Mouse (Mus musculus) brown adipose tissue, adult 24 weeks (tissue): ENCODE data around the gene Col5a1. TPM values are rescaled to one million over a fixed set of nuclear protein-coding genes. Genes with fewer than 3 reads are reported as not detected.

Experiments
- H3K27ac ChIP-seq: fragments of 200-500 bp; replicated peaks from 2 replicates; pipeline ENCODE4 v1.5.1; 2012; ENCODE audit warnings: low read depth, mild to moderate bottlenecking, low read length
- H3K4me1 ChIP-seq: fragments of 200-500 bp; 2 replicates; pipeline ENCODE4 v1.6.1; 2012; ENCODE audit warnings: low read length, mixed read lengths; ENCODE audit not compliant: control insufficient read depth, insufficient read depth, insufficient read length
- H3K4me3 ChIP-seq: fragments of 200-500 bp; 2 replicates; pipeline ENCODE4 v1.5.1; 2012; ENCODE audit warnings: low read depth, mild to moderate bottlenecking, low read length, moderate library complexity; ENCODE audit not compliant: insufficient read depth
- polyA plus RNA-seq: library from polyadenylated mRNA; stranded (reverse); fragments of >200 nt; gene quantifications from 2 replicates; pipeline ENCODE4 v1.2.4, GENCODE M21; 2012; ENCODE audit not compliant: missing spikeins, insufficient read depth, insufficient read length

Col5a1 gene
- polyA plus RNA-seq, 1 experiment, result 10.2 TPM

GRCm38 (mm10) chr2:27895648-27896047 lies 9.4 kb downstream of the Col5a1 start:
- Histone ChIP-seq H3K27ac (no peak overlapping the region), H3K4me3 (no peak overlapping the region), H3K4me1 (no peaks in the 10 kb centered on the region)

GRCm38 (mm10) chr2:27897161-27897560 lies 10.9 kb downstream of the Col5a1 start:
- Histone ChIP-seq H3K27ac (no peak overlapping the region), H3K4me1 (no peaks in the 10 kb centered on the region), H3K4me3 (no peak overlapping the region)

- Histone ChIP-seq H3K4me3 (no peak overlapping the region), H3K27ac (no peak overlapping the region), H3K4me1 (no peaks in the 10 kb centered on the region)
Observed at GRCm38 (mm10) chr2:27899894-27900293, 13.7 kb downstream of the Col5a1 start.

- Histone ChIP-seq H3K27ac (no peak overlapping the region), H3K4me1 (no peaks in the 10 kb centered on the region), H3K4me3 (no peak overlapping the region)
Observed at GRCm38 (mm10) chr2:27901076-27901475, 14.9 kb downstream of the Col5a1 start.

- Histone ChIP-seq H3K4me1 (no peaks in the 10 kb centered on the region), H3K27ac (no peak overlapping the region), H3K4me3 (no peak overlapping the region)
Observed at GRCm38 (mm10) chr2:27901525-27902245, 15.5 kb downstream of the Col5a1 start.

GRCm38 (mm10) chr2:27902318-27902717 lies 16.1 kb downstream of the Col5a1 start:
- Histone ChIP-seq H3K4me1 (no peaks in the 10 kb centered on the region), H3K4me3 (no peak overlapping the region), H3K27ac (no peak overlapping the region)

GRCm38 (mm10) chr2:27905411-27905810 lies 19.2 kb downstream of the Col5a1 start:
- Histone ChIP-seq H3K4me1 (no peaks in the 10 kb centered on the region), H3K27ac (no peak overlapping the region), H3K4me3 (no peak overlapping the region)

- no peak overlapping the region for H3K4me3 ChIP-seq
- H3K27ac ChIP-seq, result no peak overlapping the region
- H3K4me1 ChIP-seq, result peaks cover 5% of the 10 kb centered on the region; the same call in 1 of the 2 replicates
Observed at GRCm38 (mm10) chr2:27910501-27910900, 24.3 kb downstream of the Col5a1 start.

- Histone ChIP-seq H3K4me3 (no peak overlapping the region), H3K27ac (no peak overlapping the region), H3K4me1 (peaks cover 5% of the 10 kb centered on the region; the same call in 1 of the 2 replicates)
Observed at GRCm38 (mm10) chr2:27912546-27913275, 26.5 kb downstream of the Col5a1 start.

GRCm38 (mm10) chr2:27915726-27916125 lies 29.5 kb downstream of the Col5a1 start:
- H3K27ac ChIP-seq, result no peak overlapping the region
- H3K4me3 ChIP-seq, result no peak overlapping the region
- H3K4me1 ChIP-seq, result peaks cover 5% of the 10 kb centered on the region; the same call in 1 of the 2 replicates

- H3K4me3 ChIP-seq, result no peak overlapping the region
- no peak overlapping the region for H3K27ac ChIP-seq
- H3K4me1 ChIP-seq, result peaks cover 5% of the 10 kb centered on the region; the same call in 1 of the 2 replicates
Observed at GRCm38 (mm10) chr2:27916316-27916715, 30.1 kb downstream of the Col5a1 start.

- no peak overlapping the region for H3K4me3 ChIP-seq
- no peak overlapping the region for H3K27ac ChIP-seq
- peaks cover 5% of the 10 kb centered on the region; the same call in 1 of the 2 replicates for H3K4me1 ChIP-seq
Observed at GRCm38 (mm10) chr2:27917177-27917576, 31.0 kb downstream of the Col5a1 start.

- H3K27ac ChIP-seq, result no peak overlapping the region
- no peaks in the 10 kb centered on the region for H3K4me1 ChIP-seq
- no peak overlapping the region for H3K4me3 ChIP-seq
Observed at GRCm38 (mm10) chr2:27918106-27918505, 31.9 kb downstream of the Col5a1 start.

- Histone ChIP-seq H3K4me1 (no peaks in the 10 kb centered on the region; the same call in 1 of the 2 replicates), H3K27ac (no peak overlapping the region)
Observed at GRCm38 (mm10) chr2:27919309-27919850, 33.2 kb downstream of the Col5a1 start.

GRCm38 (mm10) chr2:27922053-27922452 lies 35.8 kb downstream of the Col5a1 start:
- no peaks in the 10 kb centered on the region; the same call in 1 of the 2 replicates for H3K4me1 ChIP-seq
- no peak overlapping the region for H3K27ac ChIP-seq
- no peak overlapping the region for H3K4me3 ChIP-seq

More at GRCm38 (mm10) chr2:27919309-27919850, 33.2 kb downstream of the Col5a1 start:
- H3K4me3 ChIP-seq, result no peak overlapping the region
